Mouse (Mus musculus): ENCODE data around the gene Bcan. TPM values are rescaled to one million over a fixed set of nuclear protein-coding genes. Genes with fewer than 3 reads are reported as not detected.

Gene Bcan
- polyA plus RNA-seq, 1 experiment, result 0.54 TPM

- 66% methylated on average over 5 of the region's 5 CpGs for WGBS
- Histone ChIP-seq H3K4me3 (ENCODE audit: control insufficient read depth, insufficient read depth, low read length) (no peak within 1 kb of the TSS), H3K27ac (ENCODE audit: control insufficient read depth, insufficient read depth, low read length) (no peak within 1 kb of the TSS), H3K4me1 (replicated peaks; ENCODE audit: control insufficient read depth, insufficient read depth, low read length) (peaks cover 1% of the 10 kb centered on the region; the same call in 1 of the 2 replicates), H3K36me3 (ENCODE audit: control insufficient read depth, insufficient read depth, low read length) (no peaks in the 10 kb centered on the region), H3K27me3 (ENCODE audit: control insufficient read depth, insufficient read depth, low read length) (peaks cover 18% of the 10 kb centered on the region)
- TF ChIP-seq POLR2A (IDR thresholded peaks at IDR 0.05; ENCODE audit: control insufficient read depth, extremely low read depth, insufficient read depth, low read length, poor library complexity) (no peak), CTCF (IDR thresholded peaks at IDR 0.05; ENCODE audit: borderline replicate concordance, control insufficient read depth, extremely low read depth, insufficient read depth, low read length, poor library complexity) (no peak)
- DNase-seq, result peak; percentile 10
Observed at GRCm38 (mm10) chr3:88027434-88028186, 27.6 kb upstream of the Bcan start, which contains the start of gene Hapln2. Gene Hapln2, minus strand, starts transcription at chr3:88027583.

- peaks cover 22% of the 10 kb centered on the region for H3K27me3 ChIP-seq (ENCODE audit: control insufficient read depth, insufficient read depth, low read length)
- no peaks in the 10 kb centered on the region for H3K36me3 ChIP-seq (ENCODE audit: control insufficient read depth, insufficient read depth, low read length)
- H3K4me1 ChIP-seq (replicated peaks; ENCODE audit: control insufficient read depth, insufficient read depth, low read length), result peaks cover 5% of the 10 kb centered on the region; the same call in 1 of the 2 replicates
- H3K27ac ChIP-seq (ENCODE audit: control insufficient read depth, insufficient read depth, low read length), result no peak overlapping the region
- no peak for DNase-seq
- 56% methylated on average over 7 of the region's 7 CpGs for WGBS
- no peak overlapping the region for H3K4me3 ChIP-seq (ENCODE audit: control insufficient read depth, insufficient read depth, low read length)
- TF ChIP-seq CTCF (IDR thresholded peaks at IDR 0.05; ENCODE audit: borderline replicate concordance, control insufficient read depth, extremely low read depth, insufficient read depth, low read length, poor library complexity), result no peak
- no peak for TF ChIP-seq POLR2A (IDR thresholded peaks at IDR 0.05; ENCODE audit: control insufficient read depth, extremely low read depth, insufficient read depth, low read length, poor library complexity)
Observed at GRCm38 (mm10) chr3:88026823-88027222, 26.8 kb upstream of the Bcan start.

GRCm38 (mm10) chr3:88023192-88024074, 23.4 kb upstream of the Bcan start:
- H3K27me3 ChIP-seq (ENCODE audit: control insufficient read depth, insufficient read depth, low read length), result peaks cover 30% of the 10 kb centered on the region
- TF ChIP-seq POLR2A (IDR thresholded peaks at IDR 0.05; ENCODE audit: control insufficient read depth, extremely low read depth, insufficient read depth, low read length, poor library complexity) (no peak), CTCF (IDR thresholded peaks at IDR 0.05; ENCODE audit: borderline replicate concordance, control insufficient read depth, extremely low read depth, insufficient read depth, low read length, poor library complexity) (no peak)
- no peak for DNase-seq
- H3K4me3 ChIP-seq (ENCODE audit: control insufficient read depth, insufficient read depth, low read length), result peak overlapping the region; percentile 21
- WGBS, result 4% methylated on average over 81 of the region's 81 CpGs
- peaks cover 5% of the 10 kb centered on the region; the same call in 1 of the 2 replicates for H3K4me1 ChIP-seq (replicated peaks; ENCODE audit: control insufficient read depth, insufficient read depth, low read length)
- no peak overlapping the region for H3K27ac ChIP-seq (ENCODE audit: control insufficient read depth, insufficient read depth, low read length)
- H3K36me3 ChIP-seq (ENCODE audit: control insufficient read depth, insufficient read depth, low read length), result no peaks in the 10 kb centered on the region

GRCm38 (mm10) chr3:88022322-88023191, 22.5 kb upstream of the Bcan start:
- Histone ChIP-seq H3K27me3 (ENCODE audit: control insufficient read depth, insufficient read depth, low read length) (peaks cover 30% of the 10 kb centered on the region), H3K36me3 (ENCODE audit: control insufficient read depth, insufficient read depth, low read length) (no peaks in the 10 kb centered on the region), H3K4me1 (replicated peaks; ENCODE audit: control insufficient read depth, insufficient read depth, low read length) (peaks cover 5% of the 10 kb centered on the region; the same call in 1 of the 2 replicates), H3K4me3 (ENCODE audit: control insufficient read depth, insufficient read depth, low read length) (peak overlapping the region; percentile 21), H3K27ac (ENCODE audit: control insufficient read depth, insufficient read depth, low read length) (no peak overlapping the region)
- no peak for TF ChIP-seq CTCF (IDR thresholded peaks at IDR 0.05; ENCODE audit: borderline replicate concordance, control insufficient read depth, extremely low read depth, insufficient read depth, low read length, poor library complexity)
- TF ChIP-seq POLR2A (IDR thresholded peaks at IDR 0.05; ENCODE audit: control insufficient read depth, extremely low read depth, insufficient read depth, low read length, poor library complexity), result no peak
- peak; percentile 71 for DNase-seq
- WGBS, result 3% methylated on average over 66 of the region's 66 CpGs

GRCm38 (mm10) chr3:88010634-88011265, 10.7 kb upstream of the Bcan start:
- no peak for TF ChIP-seq CTCF (IDR thresholded peaks at IDR 0.05; ENCODE audit: borderline replicate concordance, control insufficient read depth, extremely low read depth, insufficient read depth, low read length, poor library complexity)
- TF ChIP-seq POLR2A (IDR thresholded peaks at IDR 0.05; ENCODE audit: control insufficient read depth, extremely low read depth, insufficient read depth, low read length, poor library complexity), result no peak
- no peak overlapping the region for H3K27ac ChIP-seq (ENCODE audit: control insufficient read depth, insufficient read depth, low read length)
- H3K27me3 ChIP-seq (ENCODE audit: control insufficient read depth, insufficient read depth, low read length), result no peaks in the 10 kb centered on the region
- no peaks in the 10 kb centered on the region for H3K36me3 ChIP-seq (ENCODE audit: control insufficient read depth, insufficient read depth, low read length)
- peak; percentile 31 for DNase-seq
- no peak overlapping the region for H3K4me3 ChIP-seq (ENCODE audit: control insufficient read depth, insufficient read depth, low read length)
- 10% methylated on average over 6 of the region's 6 CpGs for WGBS
- H3K4me1 ChIP-seq (replicated peaks; ENCODE audit: control insufficient read depth, insufficient read depth, low read length), result no peaks in the 10 kb centered on the region

All from thymus, adult 2 months (tissue).